In the genomic region with DNA sequence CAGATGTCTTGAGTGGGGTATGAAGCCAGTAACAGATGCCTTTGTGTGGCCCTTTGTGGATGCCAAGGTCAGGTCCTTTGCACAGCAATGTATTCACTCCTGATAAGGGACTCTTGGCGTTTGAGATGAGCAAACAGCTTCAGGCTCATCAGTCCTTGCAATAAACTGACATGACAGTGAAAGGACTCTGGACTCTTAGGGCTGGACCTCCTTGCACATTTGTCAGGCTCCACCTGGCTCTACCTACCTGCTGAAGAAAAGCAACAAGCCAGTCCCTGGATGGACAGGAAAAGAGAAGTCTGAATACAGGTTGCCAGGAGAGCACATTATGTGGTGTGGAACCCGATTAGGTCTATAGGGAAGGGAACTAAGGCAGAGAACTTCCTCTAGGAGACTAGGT, we compare ENCODE assay signal across 26 mouse cellular contexts. TPM values are rescaled to one million over a fixed set of nuclear protein-coding genes. Genes with fewer than 3 reads are reported as not detected.
DNase-seq lines count a peak whose midpoint lies in the region; ATAC-seq and TF ChIP-seq lines count a peak whose summit lies in the region.
"Had no signal": no experiment of that assay in that cellular context is flagged by ENCODE, and none has a peak within 500 bp of the region (broad histone marks: within the 10 kb centered on the region; RNA-seq: fewer than 3 reads in every experiment).

No protein-coding gene starts in this region.

- ATAC-seq in intestine, embryonic 16.5 days = peak; percentile 69
- no peak for ATAC-seq in forebrain, embryonic 16.5 days
- ATAC-seq: forebrain, embryonic 15.5 days; hindbrain, postnatal 0 days had no signal

- TF ChIP-seq CTCF in small intestine, adult 2 months (IDR thresholded peaks at IDR 0.05; ENCODE audit: extremely low read depth, insufficient read length, insufficient replicate concordance, low read depth, low read length) = no peak

- peak; percentile 12 for DNase-seq in induced T-regulatory cell, adult 2 months (ENCODE audit: low read depth)
- no peak for DNase-seq in layer of hippocampus, postnatal 14 days (ENCODE audit: low spot score in 2 of 2)
- DNase-seq in left cerebral cortex, postnatal 10 days (ENCODE audit: extremely low spot score in 1 of 2, low spot score in 2 of 2) = no peak
- no peak for DNase-seq in lung, postnatal 36 days
- DNase-seq: adrenal gland, adult 8-10 months; adrenal gland, postnatal 25 days; cerebellum, adult 11 months; cerebellum, adult 2 months; cerebellum, adult 9-11 months; cerebellum, postnatal 25 days; gastrocnemius, postnatal 10 days; heart, postnatal 10 days; heart, postnatal 4 days; kidney, adult 11 months had no signal

- no peak overlapping the region for H3K4me3 ChIP-seq in intestine, embryonic 16.5 days (ENCODE audit: low read length)
- H3K4me3 ChIP-seq in small intestine, adult 2 months (ENCODE audit: low read depth, low read length) = no peak overlapping the region
- H3K4me3 ChIP-seq in forebrain, embryonic 16.5 days (replicated peaks; ENCODE audit: low read length) = no peak overlapping the region
- H3K4me3 ChIP-seq: embryonic facial prominence, embryonic 10.5 days; embryonic facial prominence, embryonic 13.5 days; erythroblast, embryonic 14.5 days; forebrain, embryonic 12.5 days; forebrain, embryonic 15.5 days; heart, embryonic 12.5 days; heart, embryonic 15.5 days had no signal

- no peak overlapping the region for H3K4me2 ChIP-seq in intestine, embryonic 16.5 days (ENCODE audit: low read depth, low read length)
- no peak overlapping the region for H3K4me2 ChIP-seq in forebrain, embryonic 16.5 days (ENCODE audit: low read length)
- H3K4me2 ChIP-seq: embryonic facial prominence, embryonic 13.5 days; forebrain, embryonic 12.5 days; forebrain, embryonic 15.5 days; heart, embryonic 12.5 days; heart, embryonic 15.5 days; hindbrain, embryonic 14.5 days had no signal

- H3K27ac ChIP-seq in intestine, embryonic 16.5 days (ENCODE audit: low read length) = peak overlapping the region; percentile 20; the same call in 1 of the 2 replicates
- H3K27ac ChIP-seq in small intestine, adult 2 months (ENCODE audit: insufficient read depth, low read depth, low read length) = peak overlapping the region; percentile 55
- no peak overlapping the region for H3K27ac ChIP-seq in forebrain, embryonic 16.5 days (ENCODE audit: low read length)
- H3K27ac ChIP-seq: embryonic facial prominence, embryonic 10.5 days; embryonic facial prominence, embryonic 13.5 days; forebrain, embryonic 12.5 days; forebrain, embryonic 15.5 days; heart, embryonic 15.5 days; hindbrain, embryonic 14.5 days; hindbrain, postnatal 0 days had no signal

- no peaks in the 10 kb centered on the region for H3K36me3 ChIP-seq in intestine, embryonic 16.5 days (ENCODE audit: control insufficient read depth, insufficient read depth, low read length)
- H3K36me3 ChIP-seq in small intestine, adult 2 months (ENCODE audit: control insufficient read depth, insufficient read depth, low read length) = no peaks in the 10 kb centered on the region
- no peaks in the 10 kb centered on the region for H3K36me3 ChIP-seq in forebrain, embryonic 16.5 days (ENCODE audit: control insufficient read depth, insufficient read depth)
- H3K36me3 ChIP-seq: embryonic facial prominence, embryonic 10.5 days; embryonic facial prominence, embryonic 13.5 days; forebrain, embryonic 12.5 days; forebrain, embryonic 15.5 days; heart, embryonic 12.5 days; heart, embryonic 15.5 days had no signal

- H3K4me1 ChIP-seq in intestine, embryonic 16.5 days (ENCODE audit: control insufficient read depth, insufficient read depth, low read length) = peaks cover 13% of the 10 kb centered on the region
- H3K4me1 ChIP-seq in small intestine, adult 2 months (ENCODE audit: control insufficient read depth, insufficient read depth, insufficient read length, low read length) = peaks cover 34% of the 10 kb centered on the region; the same call in 1 of the 2 replicates
- no peaks in the 10 kb centered on the region for H3K4me1 ChIP-seq in forebrain, embryonic 16.5 days (replicated peaks; ENCODE audit: control insufficient read depth, insufficient read depth, low read length)
- H3K4me1 ChIP-seq: embryonic facial prominence, embryonic 10.5 days; embryonic facial prominence, embryonic 13.5 days; forebrain, embryonic 15.5 days; heart, embryonic 15.5 days had no signal

- 56% methylated on average over 2 of the region's 2 CpGs for WGBS in intestine, embryonic 16.5 days
- WGBS in small intestine, adult 2 months = 36% methylated on average over 2 of the region's 2 CpGs
- 85% methylated on average over 2 of the region's 2 CpGs for WGBS in forebrain, embryonic 16.5 days

- H3K9ac ChIP-seq in intestine, embryonic 16.5 days (ENCODE audit: low read depth, low read length) = no peak overlapping the region
- H3K9ac ChIP-seq in forebrain, embryonic 16.5 days (replicated peaks; ENCODE audit: low read depth, low read length) = no peak overlapping the region
- H3K9ac ChIP-seq: embryonic facial prominence, embryonic 13.5 days; forebrain, embryonic 12.5 days; forebrain, embryonic 15.5 days; heart, embryonic 12.5 days; heart, embryonic 15.5 days; hindbrain, embryonic 14.5 days had no signal

- TF ChIP-seq POLR2A in small intestine, adult 2 months (IDR thresholded peaks at IDR 0.05; ENCODE audit: low read depth, low read length) = no peak

- H3K27me3 ChIP-seq in intestine, embryonic 16.5 days (replicated peaks; ENCODE audit: control insufficient read depth, insufficient read depth, low read length) = no peaks in the 10 kb centered on the region
- no peaks in the 10 kb centered on the region for H3K27me3 ChIP-seq in small intestine, adult 2 months (ENCODE audit: control insufficient read depth, insufficient read depth, low read length)
- H3K27me3 ChIP-seq in forebrain, embryonic 16.5 days (replicated peaks; ENCODE audit: control insufficient read depth, insufficient read depth, low read length) = no peaks in the 10 kb centered on the region
- H3K27me3 ChIP-seq: embryonic facial prominence, embryonic 13.5 days; forebrain, embryonic 12.5 days; forebrain, embryonic 15.5 days; heart, embryonic 12.5 days; heart, embryonic 15.5 days had no signal

- intact Hi-C loops in left cerebral cortex, postnatal 10 days (cut with DNase I) = no loop called here

- H3K9me3 ChIP-seq in intestine, embryonic 16.5 days (ENCODE audit: control insufficient read depth, low read length) = no peaks in the 10 kb centered on the region
- no peaks in the 10 kb centered on the region for H3K9me3 ChIP-seq in forebrain, embryonic 16.5 days (ENCODE audit: control insufficient read depth, low read length)
- H3K9me3 ChIP-seq: embryonic facial prominence, embryonic 10.5 days; embryonic facial prominence, embryonic 13.5 days; forebrain, embryonic 12.5 days; forebrain, embryonic 15.5 days; heart, embryonic 12.5 days; heart, embryonic 15.5 days had no signal

RNA-seq across cellular contexts. Expression of a gene that starts 58.3 kb away (rescaled TPM):
- 5.4 and 6.5 TPM in 2 replicates for polyA plus RNA-seq in intestine, embryonic 16.5 days (2015; fragmentation: Nextera tagmentation; extraction: Ambion mirVana)
- 12.7 and 24.3 TPM in 2 replicates for polyA plus RNA-seq in small intestine, adult 2 months (2012; rRNA removed)
- 44.1 and 47.8 TPM in 2 replicates for polyA plus RNA-seq in forebrain, embryonic 16.5 days (2015; fragmentation: Nextera tagmentation; extraction: Ambion mirVana)
- 100 to 1,000 TPM; 162 to 166 TPM for total RNA-seq in layer of hippocampus, postnatal 14 days (2021)
- 100 to 1,000 TPM; 145 to 150 TPM for total RNA-seq in left cerebral cortex, postnatal 10 days (2021)
